Mouse (Mus musculus): ENCODE measurements at regions not wholly inside any gene's neighbourhood (a gene's known extent, or its start where the extent isn't known, plus 50 kb on each side); places are given as distances from the start of the nearest gene placed in this dataset.

- H3K9me3 ChIP-seq (replicated peaks; ENCODE audit: control insufficient read depth, insufficient read depth, low read length, poor library complexity, severe bottlenecking): 0 out of 2 replicates have a peak, but pooled peaks cover 2% of the 10 kb centered on the region
Observed at GRCm38 (mm10) chr12:24383016-24383415, 115.1 kb upstream of the Taf1b start.

GRCm38 (mm10) chr12:24424958-24425357 is 73.2 kb upstream of the Taf1b start:
- TF ChIP-seq POLR2A (IDR thresholded peaks at IDR 0.05; ENCODE audit: insufficient read depth, low read length) (no peak), EP300 (IDR thresholded peaks at IDR 0.05; ENCODE audit: insufficient read depth, low read depth, low read length) (no peak), CTCF (IDR thresholded peaks at IDR 0.05; ENCODE audit: low read depth, low read length) (no peak)
- Histone ChIP-seq H3K9me3 (replicated peaks; ENCODE audit: control insufficient read depth, insufficient read depth, low read length, poor library complexity, severe bottlenecking) (no peaks in the 10 kb centered on the region; the same call in 1 of the 2 replicates), H3K27ac (ENCODE audit: insufficient read depth, low read length) (no peak overlapping the region), H3K4me1 (ENCODE audit: control insufficient read depth, insufficient read depth, low read length) (no peaks in the 10 kb centered on the region), H3K27me3 (ENCODE audit: control insufficient read depth, insufficient read depth, low read length, poor library complexity, severe bottlenecking) (no peaks in the 10 kb centered on the region), H3K36me3 (ENCODE audit: control insufficient read depth, insufficient read depth, low read length, poor library complexity, severe bottlenecking) (no peaks in the 10 kb centered on the region), H3K9ac (ENCODE audit: low read depth, poor library complexity, severe bottlenecking) (no peak overlapping the region), H3K4me3 (ENCODE audit: low read depth, low read length) (no peak overlapping the region)

More at GRCm38 (mm10) chr12:24383016-24383415, 115.1 kb upstream of the Taf1b start:
- H3K9ac ChIP-seq (ENCODE audit: low read depth, poor library complexity, severe bottlenecking): no peak overlapping the region
- no peak overlapping the region for H3K27ac ChIP-seq (ENCODE audit: insufficient read depth, low read length)
- H3K27me3 ChIP-seq (ENCODE audit: control insufficient read depth, insufficient read depth, low read length, poor library complexity, severe bottlenecking): no peaks in the 10 kb centered on the region
- no peaks in the 10 kb centered on the region for H3K4me1 ChIP-seq (ENCODE audit: control insufficient read depth, insufficient read depth, low read length)
- H3K36me3 ChIP-seq (ENCODE audit: control insufficient read depth, insufficient read depth, low read length, poor library complexity, severe bottlenecking): no peaks in the 10 kb centered on the region
- no peak for TF ChIP-seq EP300 (IDR thresholded peaks at IDR 0.05; ENCODE audit: insufficient read depth, low read depth, low read length)
- no peak for TF ChIP-seq POLR2A (IDR thresholded peaks at IDR 0.05; ENCODE audit: insufficient read depth, low read length)
- no peak for TF ChIP-seq CTCF (IDR thresholded peaks at IDR 0.05; ENCODE audit: low read depth, low read length)
- H3K4me3 ChIP-seq (ENCODE audit: low read depth, low read length): peak overlapping the region; percentile 15; the same call in 1 of the 2 replicates
